Mouse (Mus musculus) ovary, postnatal 36 days (tissue): ENCODE results near the gene Sgcd.

Experiments
- DNase-seq: peaks from one replicate; pipeline ENCODE4 v3.0.0; 2022; ENCODE audit warnings: low spot score, mixed read lengths

Gene Sgcd

DNA sequence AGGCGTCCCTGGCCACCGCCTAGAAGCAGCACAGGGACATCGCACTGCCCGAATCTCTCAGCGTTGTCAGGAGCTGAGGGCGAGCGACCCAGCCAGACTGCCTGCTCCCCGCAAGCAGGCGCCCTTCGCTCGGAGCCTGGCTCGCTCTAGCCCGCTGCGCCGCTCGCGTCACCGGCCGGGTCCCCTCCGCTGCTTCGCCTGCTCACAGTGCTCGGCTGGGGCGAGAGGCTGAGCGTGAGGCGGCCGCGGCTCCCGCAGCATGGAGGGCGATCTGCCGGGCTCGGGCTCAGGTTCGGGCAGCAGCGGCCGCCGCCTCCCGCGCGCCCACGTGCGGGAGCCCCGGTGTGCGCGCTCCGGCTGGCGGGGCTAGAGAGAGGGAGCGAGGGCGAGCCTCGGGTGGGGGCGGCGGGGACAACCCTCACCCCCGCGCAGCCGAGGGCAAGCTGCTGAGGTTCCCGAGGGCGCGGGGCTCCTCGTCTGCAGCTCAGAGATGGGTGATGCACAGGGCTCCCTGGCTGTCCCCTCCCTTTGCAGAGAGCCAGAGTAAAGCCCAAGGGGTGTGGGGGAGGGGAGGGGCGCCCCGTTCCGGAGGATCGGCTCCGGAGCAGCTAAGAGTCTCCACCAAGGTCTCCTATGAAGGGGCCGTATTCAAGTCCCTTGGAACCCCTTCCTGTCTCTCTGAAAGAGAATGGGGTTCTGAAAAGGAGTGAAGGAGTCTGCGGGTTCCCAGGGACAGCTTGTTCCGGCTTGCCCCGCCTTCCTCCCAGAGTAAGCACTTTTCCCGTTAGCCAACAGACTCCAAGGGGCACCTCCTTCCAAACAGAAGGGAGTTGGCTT lies at the start of gene Sgcd:
TSS of gene Sgcd (minus strand) at position 273 of the 837 bp plus-strand sequence.
- DNase-seq: peak; percentile 41

DNA sequence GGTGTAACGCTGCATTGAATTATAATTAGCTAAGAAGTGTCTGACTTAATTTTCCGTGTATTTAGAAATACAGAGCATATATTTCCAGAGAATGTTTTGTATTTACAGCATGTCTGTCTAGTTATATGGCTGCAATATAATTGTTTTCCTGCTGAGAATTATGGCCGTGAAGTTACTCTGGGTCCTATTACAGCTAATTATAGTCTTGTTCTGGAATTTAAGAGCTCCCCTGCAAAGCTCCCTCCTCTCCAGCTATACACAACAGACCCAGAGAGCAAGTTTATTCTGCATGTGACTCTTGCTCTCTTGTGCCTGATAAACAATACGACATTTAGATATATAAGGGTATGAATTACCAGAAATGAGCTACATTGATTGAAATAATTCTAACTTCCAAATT lies 49.3 kb upstream of the Sgcd start:
- DNase-seq: no peak

DNA sequence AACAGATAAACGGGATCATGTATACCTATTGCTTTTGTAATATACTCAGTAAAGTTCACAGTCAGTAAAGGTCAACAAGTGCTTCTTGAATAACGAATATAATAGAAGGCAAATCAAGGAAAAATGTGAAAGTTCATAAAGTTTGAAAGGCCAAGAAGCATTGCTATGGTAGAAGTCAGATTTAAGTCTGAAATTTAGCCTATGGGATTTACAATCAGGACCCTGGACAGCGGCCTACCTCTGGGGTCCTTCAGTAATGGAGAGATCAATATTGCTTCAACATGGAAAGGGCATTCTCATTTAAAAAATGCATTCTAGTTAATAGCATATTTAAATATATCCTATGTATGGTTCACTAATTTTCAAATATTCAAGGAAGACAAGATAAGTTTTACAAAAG lies 24.1 kb upstream of the Sgcd start:
- DNase-seq: no peak

DNA sequence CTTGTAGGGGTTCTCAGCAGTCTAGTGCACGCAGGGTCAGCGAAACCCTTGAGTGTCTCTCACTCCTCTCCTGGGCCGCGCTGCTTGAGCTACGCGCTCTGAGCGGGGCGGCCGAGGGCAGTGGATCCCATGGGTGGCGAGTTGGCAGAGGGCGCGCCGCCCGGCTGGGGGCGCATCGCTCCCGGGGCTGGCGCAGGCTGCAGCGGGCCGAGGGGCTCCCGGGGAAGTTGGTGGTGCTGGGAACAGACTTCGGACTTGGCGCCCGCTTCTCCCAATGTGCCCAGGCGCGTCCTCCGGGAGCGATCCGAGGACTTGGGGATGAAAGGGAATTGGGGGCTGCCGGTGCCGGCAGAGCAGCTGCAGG lies 454 bp downstream of the Sgcd start:
- DNase-seq: peak; percentile 21

DNA sequence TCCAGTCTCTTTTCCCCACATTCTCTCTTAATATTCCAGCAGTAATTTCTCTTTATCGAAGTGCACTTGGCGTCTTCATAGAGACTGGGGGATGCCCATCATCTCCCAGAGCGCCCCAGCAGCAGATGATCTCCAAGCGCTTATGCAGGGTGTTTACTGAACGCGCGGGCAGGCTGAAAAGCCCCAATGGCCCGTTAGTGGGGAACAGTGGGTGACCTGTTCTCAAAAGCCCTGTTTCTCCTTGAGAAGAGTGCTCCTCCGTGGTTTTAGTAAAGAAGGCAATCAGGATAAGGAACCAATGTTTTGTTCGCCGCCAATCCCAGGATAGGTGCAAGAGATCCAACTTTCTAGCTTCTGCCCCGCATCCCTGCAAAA lies 889 bp downstream of the Sgcd start:
- no peak for DNase-seq

DNA sequence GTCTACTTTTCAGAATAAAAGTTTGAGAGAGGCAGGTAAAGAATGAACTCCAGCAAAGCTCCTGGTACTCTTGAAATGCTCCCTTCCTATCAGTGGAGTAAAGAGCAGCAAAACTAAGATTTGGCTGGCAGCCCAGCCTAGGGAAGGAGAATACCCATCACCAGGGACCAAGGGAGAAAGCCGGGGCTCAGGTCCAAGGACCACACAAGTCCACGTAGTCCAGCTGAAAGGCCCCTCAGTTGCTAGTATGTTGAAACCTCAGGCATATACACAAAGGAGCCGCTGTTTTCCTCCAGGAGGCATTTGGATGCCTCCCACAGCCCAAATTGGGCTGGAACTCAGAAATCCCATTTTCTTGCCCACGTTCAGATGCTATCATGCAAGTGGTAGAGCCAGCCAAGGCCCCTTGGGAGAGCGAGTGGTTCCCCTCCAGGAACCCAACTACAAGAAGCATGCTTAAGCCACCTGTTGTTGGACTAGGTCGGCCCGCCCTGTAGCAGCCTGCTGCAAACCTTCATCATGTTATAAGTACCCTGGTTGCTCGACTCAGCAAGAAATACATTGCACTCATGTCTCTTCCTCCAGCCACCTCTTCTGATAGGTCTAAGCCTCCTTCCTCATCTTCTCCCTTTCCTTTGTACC lies 1.4 kb downstream of the Sgcd start:
- no peak for DNase-seq

DNA sequence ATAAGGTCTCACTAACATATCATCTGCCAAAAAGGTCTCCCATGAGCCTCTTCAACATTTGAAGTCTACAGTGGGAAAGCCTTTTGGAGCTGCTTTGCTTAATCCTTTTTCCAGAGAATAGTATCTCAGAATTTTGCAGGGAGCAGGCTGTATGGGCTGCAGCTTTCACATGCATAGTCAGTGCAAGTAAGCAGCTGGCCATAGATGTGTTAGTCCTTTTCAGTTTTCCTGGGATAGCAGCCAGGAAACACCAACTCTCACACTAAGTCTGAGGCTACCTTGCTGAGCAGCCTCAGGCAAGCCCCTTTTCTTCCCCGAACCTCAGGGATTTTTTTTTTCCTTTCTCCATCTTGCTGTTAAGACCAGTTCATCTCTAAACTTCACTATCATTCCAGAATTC lies 6.6 kb downstream of the Sgcd start:
- DNase-seq: no peak

DNA sequence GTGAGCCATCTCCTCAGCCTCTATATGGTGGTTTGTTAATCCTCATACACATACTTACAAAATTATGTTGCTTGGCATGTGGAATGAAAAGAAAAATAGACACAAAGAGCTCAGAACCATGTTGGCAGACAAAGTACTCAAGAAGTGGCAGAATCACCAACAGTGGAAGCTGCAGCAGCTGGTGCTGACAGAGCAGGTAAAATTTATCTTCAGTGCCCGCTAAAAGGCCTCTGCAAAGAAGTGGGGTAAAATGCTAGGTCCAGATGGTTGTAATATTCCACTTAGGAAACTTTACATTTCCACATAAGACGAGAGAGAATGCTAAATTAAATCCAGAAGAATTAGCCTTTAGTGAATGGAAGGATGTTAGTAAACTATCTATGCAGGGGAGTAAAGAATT lies 7.7 kb downstream of the Sgcd start:
- no peak for DNase-seq

DNA sequence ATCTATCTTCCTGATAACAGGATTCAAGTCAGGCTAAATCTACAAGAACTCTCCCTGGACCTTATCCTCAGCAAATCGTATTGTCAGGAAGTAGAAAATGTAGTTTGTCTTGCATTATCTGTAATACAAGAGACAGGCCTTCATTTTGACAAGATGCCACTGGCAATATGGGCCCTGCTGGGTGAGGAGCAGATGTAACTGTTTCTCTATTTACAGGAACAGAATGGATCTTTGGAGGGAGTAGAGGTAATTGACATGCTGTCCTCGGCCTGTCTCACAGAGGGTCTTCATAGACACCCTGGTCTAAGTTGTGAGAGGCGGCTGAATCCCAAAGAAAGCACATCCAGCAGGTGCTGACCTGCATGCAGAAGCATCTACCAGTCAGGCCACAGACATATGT lies 35.5 kb downstream of the Sgcd start:
- DNase-seq: no peak

DNA sequence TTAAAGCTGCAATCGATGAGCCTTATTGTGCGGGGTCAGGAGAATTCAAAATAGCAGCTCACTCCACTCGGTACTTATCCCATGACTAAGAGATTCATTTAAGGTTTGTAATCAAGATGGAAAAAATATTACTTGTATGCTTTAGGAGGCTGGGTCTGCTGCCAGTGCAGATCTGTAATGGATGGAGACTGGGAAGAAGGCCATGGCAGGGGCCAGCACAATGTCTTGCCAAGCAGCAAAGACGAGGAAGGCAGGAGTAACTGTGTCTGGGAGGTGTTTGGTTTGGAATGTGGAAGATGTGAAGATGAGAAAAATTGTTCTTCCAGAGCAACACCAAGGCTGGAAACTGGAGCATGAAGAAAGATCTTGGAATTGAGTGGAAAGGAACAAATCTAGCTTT lies 36.4 kb downstream of the Sgcd start:
- no peak for DNase-seq

DNA sequence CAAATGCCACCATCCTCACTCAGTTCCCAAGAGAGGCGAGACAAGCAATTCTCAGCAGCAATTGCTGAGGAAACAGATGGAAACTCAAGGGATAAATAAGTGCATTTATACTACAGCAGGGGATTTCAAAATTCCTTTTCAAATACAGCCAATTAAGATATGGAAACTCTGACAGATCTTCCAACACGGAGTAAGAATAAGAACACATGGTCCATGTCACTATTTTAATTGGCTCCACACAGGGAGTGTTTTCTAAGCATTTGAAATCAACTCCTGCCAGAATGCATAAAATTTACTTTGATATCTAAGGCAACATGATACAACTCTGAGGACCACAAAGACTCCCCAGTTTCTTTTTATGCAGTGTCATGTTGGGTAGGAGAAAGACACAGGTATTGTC lies 49.0 kb downstream of the Sgcd start:
- DNase-seq: no peak

DNA sequence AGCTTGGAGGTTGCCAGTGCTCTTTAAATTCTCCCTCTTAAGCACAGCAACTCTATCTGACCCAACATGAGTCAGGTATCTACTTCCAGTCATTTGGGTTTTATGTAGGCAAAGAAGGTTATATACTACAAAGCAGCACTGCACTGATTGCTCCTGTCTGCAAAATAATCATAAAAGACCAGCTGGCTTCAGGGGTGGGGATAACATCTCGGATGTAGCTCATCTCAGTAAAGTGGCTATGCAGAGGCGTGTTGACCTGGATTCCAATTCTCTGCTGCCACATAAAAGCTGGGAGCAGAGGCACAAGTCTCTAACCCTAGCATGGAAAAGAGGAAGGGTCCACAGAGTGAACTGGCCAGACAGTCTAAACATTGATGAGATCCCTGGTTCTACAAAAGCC lies 71.2 kb downstream of the Sgcd start:
- no peak for DNase-seq

DNA sequence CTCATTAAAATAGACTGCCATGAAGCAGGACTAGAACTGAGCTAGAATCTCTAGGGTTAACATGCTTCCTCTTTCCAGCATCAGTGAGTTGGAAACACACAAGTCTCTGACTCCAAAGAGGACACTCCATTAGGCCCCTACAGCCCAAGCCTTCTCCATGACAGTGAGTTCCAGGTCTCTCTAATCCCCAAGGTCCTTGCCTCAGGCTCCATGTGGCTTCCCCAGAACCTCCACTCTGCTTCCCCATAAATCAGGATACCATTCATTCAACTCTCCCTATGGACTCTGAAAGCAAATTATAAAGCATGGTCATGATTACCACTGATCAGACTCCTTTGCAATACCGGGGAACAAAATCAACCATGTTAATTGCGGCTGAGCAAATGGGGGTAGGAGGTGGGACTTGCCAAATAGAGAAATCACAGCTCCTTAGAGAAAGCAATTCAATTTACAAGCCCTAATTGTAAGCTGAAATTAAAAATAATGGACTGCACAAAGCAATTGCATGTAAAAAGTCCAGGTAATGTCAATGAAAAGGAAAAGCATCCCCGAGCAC lies 97.1 kb downstream of the Sgcd start:
- no peak for DNase-seq

DNA sequence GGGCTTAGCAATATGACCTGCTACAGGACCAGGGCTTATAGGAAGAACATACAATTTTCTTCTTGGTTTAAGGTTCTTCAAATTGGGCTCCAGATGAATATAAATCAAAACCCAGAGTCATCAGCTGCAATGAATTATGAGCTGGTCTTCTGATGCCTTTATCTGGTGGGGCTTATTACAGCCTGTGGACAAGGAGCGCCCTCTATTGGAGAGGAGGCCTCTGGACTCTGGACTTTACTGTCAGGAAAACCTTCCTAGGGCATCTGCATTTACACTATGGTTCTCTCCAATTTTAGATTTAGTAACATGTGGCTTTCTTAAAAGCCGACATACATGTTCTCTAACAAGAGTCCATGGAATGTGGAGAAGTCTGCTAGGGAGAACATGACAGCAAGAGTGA lies 98.5 kb downstream of the Sgcd start:
- DNase-seq: no peak

DNA sequence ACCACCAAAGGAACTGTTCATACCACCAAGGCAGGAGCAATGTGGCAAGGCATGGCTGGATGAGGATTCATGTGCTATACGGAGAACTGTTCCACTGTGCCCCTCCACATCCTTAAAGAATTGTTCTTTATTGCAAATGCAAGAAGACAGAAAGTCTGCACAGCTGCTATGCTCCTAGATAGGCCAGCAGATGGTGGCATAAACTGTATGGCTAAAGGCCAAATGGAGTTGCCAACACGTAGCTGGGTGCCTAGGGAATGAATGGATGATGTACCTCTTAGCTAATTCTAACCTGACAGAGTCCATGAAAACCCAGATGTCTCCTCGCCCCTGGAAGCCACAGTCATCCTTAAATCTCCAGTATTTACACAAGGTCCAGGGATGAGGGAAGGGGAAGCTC lies 103.5 kb downstream of the Sgcd start:
- DNase-seq: no peak

DNA sequence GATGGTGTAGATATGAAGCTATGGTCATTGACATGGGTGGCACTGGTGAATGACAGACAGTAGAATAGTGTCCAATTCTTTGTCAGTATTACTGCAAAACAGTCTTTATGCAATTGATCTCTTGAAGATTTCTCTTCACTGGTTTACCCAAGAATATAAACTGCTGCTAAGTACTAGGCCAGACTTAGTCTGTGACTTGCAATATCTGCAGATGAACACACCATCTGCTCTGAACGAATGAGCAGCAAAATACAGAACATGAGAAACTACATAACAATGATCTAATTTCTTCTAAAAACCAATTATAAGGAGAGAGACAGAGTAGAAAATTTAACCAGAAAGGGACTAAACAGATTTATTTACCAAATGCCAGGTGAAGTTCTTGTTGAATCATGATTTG lies 105.2 kb downstream of the Sgcd start:
- DNase-seq: no peak

DNA sequence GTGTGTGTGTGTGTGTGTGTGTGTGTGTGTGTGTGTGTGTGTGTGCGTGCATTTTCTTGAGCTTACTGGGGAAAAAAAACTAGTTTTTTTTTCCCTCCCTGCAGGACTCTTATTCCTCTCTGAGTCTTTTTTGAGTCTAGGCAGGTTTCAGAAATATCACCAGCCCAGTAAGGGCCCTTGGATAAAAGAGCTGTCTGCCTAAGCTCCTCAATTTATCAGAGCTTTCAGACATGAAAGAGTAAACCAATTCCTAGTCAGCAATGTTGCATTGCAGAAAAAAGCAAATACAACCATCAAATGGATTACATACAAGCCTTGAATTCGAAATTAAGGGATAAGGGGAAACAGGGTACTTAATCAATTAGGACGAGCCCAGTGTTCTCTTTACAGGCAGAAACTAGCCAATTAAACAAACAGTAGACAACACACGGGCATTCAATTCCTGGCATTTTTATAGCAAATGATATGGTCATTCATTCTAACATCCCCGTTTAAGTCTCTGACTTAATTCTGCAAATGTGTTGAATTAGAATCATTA lies 112.1 kb downstream of the Sgcd start:
- no peak for DNase-seq

DNA sequence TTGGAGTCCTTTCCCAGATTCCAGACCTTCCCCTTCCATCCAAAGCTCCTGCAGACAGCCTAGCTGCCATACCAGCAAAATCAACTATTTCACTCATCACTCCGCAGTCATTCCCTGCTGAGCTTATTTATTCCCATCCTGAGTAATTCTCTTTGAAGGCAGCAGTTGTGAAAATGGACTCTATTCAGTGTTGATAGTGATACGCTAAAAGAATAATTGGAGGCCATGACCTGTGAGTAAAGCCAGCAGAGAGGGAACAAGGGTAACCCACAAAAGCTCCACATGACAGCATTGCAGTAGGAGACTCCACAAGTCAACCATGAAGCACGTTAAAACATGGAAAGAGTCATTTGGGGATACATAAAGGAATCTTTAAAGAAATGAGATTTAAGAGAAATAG lies 142.9 kb downstream of the Sgcd start:
- DNase-seq: no peak

DNA sequence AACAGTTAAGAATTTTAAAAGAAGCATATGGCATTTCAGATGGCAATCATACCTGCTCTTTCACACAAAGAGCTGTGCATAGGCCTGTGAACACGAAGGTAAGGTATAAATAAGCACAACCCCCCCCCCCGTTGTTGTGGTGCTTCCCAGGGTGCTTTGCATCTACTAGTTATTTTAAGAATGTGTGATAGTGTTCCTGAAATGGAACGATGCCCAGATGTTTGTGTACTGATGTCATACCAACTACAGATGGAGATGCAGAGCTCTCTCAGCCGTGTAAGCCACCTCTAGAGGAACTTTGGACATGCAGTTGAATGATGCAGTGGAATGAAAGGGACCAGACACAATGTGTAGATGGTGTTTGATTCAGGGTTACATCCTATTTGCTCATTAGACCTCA lies 155.5 kb downstream of the Sgcd start:
- DNase-seq: no peak

DNA sequence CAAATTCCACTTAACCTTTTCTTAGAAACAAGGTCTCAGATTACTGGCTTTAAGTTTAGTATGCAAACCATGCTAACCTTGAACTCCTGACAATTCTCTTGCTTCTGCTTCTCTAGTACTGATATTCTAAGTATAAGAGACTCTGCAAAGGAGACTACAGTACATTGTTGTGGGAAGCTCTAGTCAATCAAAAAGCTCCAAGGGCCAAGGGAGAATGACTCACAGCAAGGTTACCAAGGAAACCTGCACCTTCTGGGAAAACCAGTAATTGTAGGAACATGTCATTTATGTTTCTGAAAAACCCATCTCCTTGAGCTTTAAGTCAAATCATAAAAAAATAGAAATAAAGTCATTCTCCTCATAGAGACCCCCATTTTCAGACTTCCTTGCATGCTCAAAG lies 178.5 kb downstream of the Sgcd start:
- DNase-seq: no peak

DNA sequence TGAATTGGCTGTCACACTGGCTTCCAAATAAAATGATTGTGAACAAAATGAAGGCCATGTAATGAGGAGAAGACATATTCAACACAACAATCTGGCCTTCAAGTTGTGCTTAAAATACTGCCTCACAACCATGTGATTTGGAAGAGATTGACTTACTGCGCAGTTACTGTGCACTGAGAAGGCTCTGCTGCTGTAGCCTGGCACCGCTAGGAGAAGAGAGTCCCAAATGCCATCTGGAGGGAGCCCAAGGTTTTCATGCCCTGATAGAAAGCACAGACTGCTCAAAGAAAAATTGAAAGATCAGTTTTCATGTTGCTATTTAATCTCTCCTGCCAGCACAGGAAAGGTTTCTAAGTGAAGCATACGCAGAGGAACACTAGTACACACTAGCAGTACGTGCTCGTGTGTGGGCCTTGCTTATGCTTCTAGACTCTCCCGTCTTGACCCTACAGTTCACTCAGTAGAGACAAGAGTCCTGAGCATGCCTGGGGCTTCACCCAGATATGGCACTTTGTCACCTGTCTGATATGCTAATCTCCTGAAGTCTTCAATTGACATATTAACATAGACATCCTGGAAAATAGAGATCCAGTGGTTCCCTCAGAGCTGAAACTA lies 184.6 kb downstream of the Sgcd start:
- DNase-seq: no peak

DNA sequence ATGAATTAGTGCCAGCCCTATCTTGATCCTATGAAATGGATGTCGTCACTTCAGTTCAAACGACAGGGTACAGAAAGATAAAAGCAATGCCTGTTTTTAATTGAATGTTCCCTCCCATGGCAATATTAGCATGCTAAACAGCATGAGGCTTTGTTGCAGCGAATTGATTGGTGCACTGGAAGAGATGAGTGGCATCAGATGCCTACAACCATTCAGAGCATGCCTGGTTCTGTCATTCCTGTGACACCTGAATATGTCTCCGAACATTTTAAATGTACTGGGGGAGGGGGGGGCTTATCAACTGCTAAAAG lies 210.9 kb downstream of the Sgcd start:
- no peak for DNase-seq

DNA sequence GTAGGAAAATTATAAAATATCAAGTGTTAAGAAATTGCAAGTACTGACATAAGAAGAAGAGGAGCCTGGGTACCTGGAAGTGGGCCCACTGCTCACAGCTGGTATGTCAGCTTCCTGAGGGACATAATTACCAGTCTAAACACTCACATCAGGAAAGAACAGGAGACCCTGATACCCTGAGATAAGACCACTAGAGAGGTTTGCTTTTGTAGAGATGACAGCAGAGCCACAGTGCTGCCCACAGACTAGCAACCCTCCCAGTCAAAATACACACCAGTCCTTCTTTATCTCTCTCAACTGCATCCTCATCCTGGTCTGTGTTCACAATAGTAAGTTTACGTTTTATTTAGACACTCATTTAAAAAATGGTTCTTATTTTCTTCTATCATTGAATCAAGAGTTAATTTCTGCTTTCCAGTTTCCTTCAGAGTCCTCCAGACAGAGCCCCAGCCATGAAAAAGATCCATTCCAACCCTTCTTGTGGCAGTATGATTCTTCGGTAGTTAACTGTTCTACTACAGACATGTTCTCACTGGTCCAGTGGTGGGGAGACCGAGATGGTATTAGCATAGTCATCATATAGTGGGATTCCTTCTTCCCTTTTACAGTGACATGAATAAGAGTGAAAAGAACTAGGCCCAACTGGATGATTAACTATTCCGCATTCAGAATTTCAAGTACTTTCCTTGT lies 211.4 kb downstream of the Sgcd start:
- DNase-seq: no peak
